Mouse (Mus musculus): Measurements from ENCODE around the gene Arhgap44.

DNA sequence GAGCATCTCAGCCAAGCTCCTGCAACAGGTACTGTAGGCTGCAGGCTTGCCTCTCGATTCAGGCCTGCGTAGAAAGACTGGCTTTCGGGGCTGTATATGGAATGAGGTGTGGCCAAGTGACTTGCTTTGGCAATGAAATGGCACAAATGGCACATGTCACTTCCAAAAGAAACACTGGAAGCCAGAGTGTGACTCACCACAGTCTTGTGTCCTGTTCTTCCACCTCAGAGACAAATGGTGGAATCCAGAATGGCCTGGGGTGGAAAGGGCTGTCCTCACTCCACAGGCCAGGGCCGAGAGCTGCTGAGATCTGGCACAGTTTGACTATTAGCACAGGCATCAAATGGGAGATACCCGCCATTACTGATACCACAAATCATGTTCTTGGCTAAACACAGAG lies 9.8 kb downstream of the Arhgap44 start:
- TF ChIP-seq POLR2A (IDR thresholded peaks at IDR 0.05; ENCODE audit: insufficient read depth, low read depth, low read length) (no peak), CTCF (IDR thresholded peaks at IDR 0.05) (no peak)

Measured in heart, adult 2 months (tissue).